Mouse (Mus musculus) bone marrow macrophage, adult 2 months (primary cell): ENCODE results near the gene Selenbp1.

Source experiments
- CTCF ChIP-seq: IDR thresholded peaks from 2 replicates; pipeline ENCODE4 v1.5.1; 2012; ENCODE audit warnings: low read depth, mild to moderate bottlenecking, low read length, moderate library complexity
- POLR2A ChIP-seq: IDR thresholded peaks from 2 replicates; pipeline ENCODE4 v1.6.1; 2012; ENCODE audit warnings: mild to moderate bottlenecking, low read depth, low read length, borderline replicate concordance

DNA sequence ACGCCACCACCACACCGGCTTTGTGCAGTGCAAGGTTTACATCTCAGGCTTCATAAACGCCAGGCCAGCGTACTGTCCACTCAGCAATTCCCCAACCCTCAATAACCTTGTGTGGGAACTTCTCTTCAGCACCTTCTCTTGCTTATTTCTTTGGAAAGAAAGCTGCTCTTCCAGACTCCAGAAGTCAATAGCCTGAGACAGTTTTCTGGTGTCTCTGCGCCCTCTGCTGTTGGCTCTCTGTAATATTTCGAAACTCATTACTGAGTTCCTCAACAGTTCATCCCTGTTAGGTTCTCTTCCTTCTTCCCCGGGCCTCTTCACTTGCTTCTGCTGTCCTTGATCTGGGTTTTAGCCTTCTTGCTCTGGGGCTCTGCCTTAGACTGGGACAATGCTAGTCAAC is 30.1 kb upstream of the Selenbp1 start:
- TF ChIP-seq POLR2A (no peak), CTCF (no peak)
